Mouse (Mus musculus) limb, embryonic 12.5 days (tissue): ENCODE measurements around the gene Gm826. TPM values are rescaled to one million over a fixed set of nuclear protein-coding genes. Genes with fewer than 3 reads are reported as not detected.

Source experiments
- ATAC-seq: fragments of 200-750 bp; cut with Nextera tagmentation; 2 replicates; pipeline ENCODE4 v1.8.0; 2017; ENCODE audit warnings: low read depth, moderate TSS enrichment; ENCODE audit not compliant: insufficient number of reproducible peaks, insufficient read depth, low FRiP score, low TSS enrichment
- H3K27ac ChIP-seq: fragments of 300-500 bp; sonication (generic); 2 replicates; pipeline ENCODE4 v1.5.1; 2016; ENCODE audit warnings: mild to moderate bottlenecking, moderate library complexity
- H3K27me3 ChIP-seq: fragments of 300-500 bp; sonication (generic); 2 replicates; pipeline ENCODE4 v1.6.1; 2016; ENCODE audit warnings: mild to moderate bottlenecking, moderate library complexity
- H3K36me3 ChIP-seq: fragments of 300-500 bp; sonication (generic); 2 replicates; pipeline ENCODE4 v1.6.1; 2016; ENCODE audit warnings: mild to moderate bottlenecking, moderate library complexity
- H3K4me1 ChIP-seq: fragments of 300-500 bp; sonication (generic); replicated peaks from 2 replicates; pipeline ENCODE4 v1.6.1; 2016
- H3K4me2 ChIP-seq: fragments of 300-500 bp; sonication (generic); 2 replicates; pipeline ENCODE4 v1.6.1; 2016; ENCODE audit warnings: mild to moderate bottlenecking, moderate library complexity
- H3K4me3 ChIP-seq: fragments of 300-500 bp; sonication (generic); replicated peaks from 2 replicates; pipeline ENCODE4 v1.5.1; 2016; ENCODE audit warnings: mild to moderate bottlenecking
- H3K9ac ChIP-seq: fragments of 300-500 bp; sonication (generic); replicated peaks from 2 replicates; pipeline ENCODE4 v1.6.1; 2016; ENCODE audit warnings: mild to moderate bottlenecking, moderate library complexity
- H3K9me3 ChIP-seq: fragments of 300-500 bp; sonication (generic); 2 replicates; pipeline ENCODE4 v1.6.1; 2016; ENCODE audit warnings: mild to moderate bottlenecking, moderate library complexity
- WGBS: fragments of 180-500 bp; shearing (Covaris S2); methylation state at CpG from one replicate; pipeline ENCODE4 v1.1.7; 2016; 5-methylcytosine and 5-hydroxymethylcytosine counted together
- polyA plus RNA-seq: library from polyadenylated mRNA; unstranded; fragments of >200 nt; fragmentation: Nextera tagmentation; extraction: Ambion mirVana; gene quantifications from 2 replicates; pipeline ENCODE4 v1.2.1, GENCODE M21; 2016

The Gm826 gene
- not detected in 2 replicates for polyA plus RNA-seq

- Histone ChIP-seq H3K4me1 (peaks cover 9% of the 10 kb centered on the region), H3K4me3 (no peak within 1 kb of the TSS), H3K4me2 (no peak within 1 kb of the TSS), H3K27ac (no peak within 1 kb of the TSS), H3K9me3 (no peaks in the 10 kb centered on the region), H3K36me3 (no peaks in the 10 kb centered on the region), H3K27me3 (no peaks in the 10 kb centered on the region), H3K9ac (no peak within 1 kb of the TSS)
- ATAC-seq, result no peak
- whole genome bisulfite sequencing, result 48% methylated on average over 4 of the region's 4 CpGs
Observed at GRCm38 (mm10) chr2:160334111-160334661, at the start of gene Gm826. Gene Gm826 (minus strand): TSS chr2:160334162.

DNA sequence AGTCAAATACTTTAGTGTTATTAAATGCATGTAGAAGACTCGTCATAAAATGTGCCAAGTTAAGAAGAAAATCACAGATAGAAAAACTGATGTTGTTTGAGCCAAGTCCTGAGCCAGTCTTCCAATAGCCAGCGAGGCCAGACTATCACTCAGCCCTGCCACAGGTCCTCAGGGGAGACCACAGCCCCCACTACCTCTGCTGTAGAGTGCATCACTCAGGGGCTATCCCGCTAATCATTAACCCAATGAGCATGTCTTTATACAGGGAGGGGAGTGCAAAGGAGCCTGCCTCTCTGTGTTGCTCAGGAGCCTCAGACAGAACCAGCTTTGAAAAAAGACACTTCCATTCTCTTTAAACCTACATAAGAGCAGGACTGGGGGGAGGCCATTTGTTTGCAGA lies 49.5 kb upstream of the Gm826 start:
- Histone ChIP-seq H3K9me3 (no peaks in the 10 kb centered on the region), H3K4me2 (no peak overlapping the region), H3K27ac (no peak overlapping the region), H3K4me1 (no peaks in the 10 kb centered on the region), H3K9ac (no peak overlapping the region), H3K4me3 (no peak overlapping the region), H3K36me3 (no peaks in the 10 kb centered on the region), H3K27me3 (peaks cover 24% of the 10 kb centered on the region)
- no peak for ATAC-seq
- WGBS, result 42% methylated on average over 3 of the region's 3 CpGs

GRCm38 (mm10) chr2:160378271-160378670 lies 44.3 kb upstream of the Gm826 start:
- ATAC-seq, result no peak
- no peak overlapping the region for H3K9ac ChIP-seq
- H3K4me3 ChIP-seq, result no peak overlapping the region
- 36% methylated on average over 4 of the region's 4 CpGs for WGBS
- no peaks in the 10 kb centered on the region for H3K9me3 ChIP-seq
- H3K4me2 ChIP-seq, result no peak overlapping the region
- peaks cover 69% of the 10 kb centered on the region for H3K27me3 ChIP-seq
- no peaks in the 10 kb centered on the region for H3K36me3 ChIP-seq
- H3K27ac ChIP-seq, result no peak overlapping the region
- H3K4me1 ChIP-seq, result peaks cover 6% of the 10 kb centered on the region; the same call in 1 of the 2 replicates

DNA sequence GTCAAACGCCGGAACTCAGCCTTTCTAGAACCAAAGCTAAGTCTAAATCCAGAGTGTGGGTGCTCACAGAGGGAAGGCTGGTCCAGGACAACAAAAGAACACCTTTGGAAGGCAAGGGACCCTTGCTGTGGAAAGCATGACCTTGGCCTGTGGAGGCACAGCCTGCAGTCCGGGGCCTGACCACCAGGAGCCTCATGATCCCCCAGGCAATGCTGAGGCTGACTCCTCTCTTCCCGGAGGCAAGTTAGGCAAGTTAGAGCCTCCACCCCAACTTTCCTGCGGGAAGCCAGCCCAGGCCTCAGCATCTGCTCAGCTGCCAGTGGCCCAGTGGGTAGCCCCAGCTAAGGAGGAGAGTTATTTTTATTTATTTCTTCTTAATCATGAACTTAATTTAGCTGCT lies 42.3 kb upstream of the Gm826 start:
- Histone ChIP-seq H3K9me3 (no peaks in the 10 kb centered on the region), H3K4me1 (peaks cover 6% of the 10 kb centered on the region; the same call in 1 of the 2 replicates), H3K9ac (no peak overlapping the region), H3K4me3 (no peak overlapping the region), H3K27ac (no peak overlapping the region), H3K4me2 (no peak overlapping the region), H3K27me3 (peaks cover 80% of the 10 kb centered on the region), H3K36me3 (no peaks in the 10 kb centered on the region)
- WGBS, result 33% methylated on average over 5 of the region's 5 CpGs
- ATAC-seq, result no peak

DNA sequence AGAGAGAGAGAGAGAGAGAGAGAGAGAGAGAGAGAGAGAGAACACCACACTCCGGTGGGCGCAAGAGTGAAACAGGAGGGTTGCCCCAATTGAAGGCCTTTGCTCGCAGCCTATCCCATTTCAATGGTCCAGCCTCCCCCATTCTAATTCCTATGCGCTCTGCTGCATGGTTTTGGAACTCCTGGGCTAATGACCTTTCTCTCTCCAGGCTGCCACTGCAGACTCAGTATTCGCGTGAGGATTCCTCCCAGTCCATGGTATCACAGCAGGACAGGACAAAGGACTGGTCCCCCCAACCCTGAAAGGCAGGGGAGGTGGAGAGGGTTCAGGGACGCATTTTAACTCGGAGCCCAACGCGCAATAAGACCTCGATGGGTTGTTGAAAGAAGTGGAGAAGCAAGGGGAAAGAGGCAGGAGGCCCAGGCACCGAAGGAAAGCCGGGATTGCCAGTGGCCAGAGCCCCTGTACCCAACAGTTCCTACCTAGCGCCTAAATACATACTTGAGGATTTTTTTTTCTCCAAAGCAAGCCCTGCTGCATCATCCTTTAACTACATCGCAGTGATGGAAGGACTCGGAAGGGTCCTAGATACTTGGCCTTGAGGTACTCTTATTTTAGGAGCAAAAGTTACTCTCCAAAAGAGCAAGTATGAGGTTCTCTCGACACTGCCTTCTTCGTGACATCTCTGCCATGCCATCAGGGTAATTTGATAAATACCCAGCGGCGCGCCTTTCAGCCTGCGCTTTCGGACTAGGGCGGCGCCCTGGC lies 35.9 kb upstream of the Gm826 start:
- Histone ChIP-seq H3K9me3 (no peaks in the 10 kb centered on the region), H3K36me3 (no peaks in the 10 kb centered on the region), H3K27ac (no peak overlapping the region), H3K9ac (no peak overlapping the region), H3K4me1 (peaks cover 50% of the 10 kb centered on the region), H3K27me3 (peaks cover 87% of the 10 kb centered on the region), H3K4me3 (peak overlapping the region; percentile 36), H3K4me2 (peak overlapping the region; percentile 95)
- WGBS, result 2% methylated on average over 25 of the region's 25 CpGs
- no peak for ATAC-seq

DNA sequence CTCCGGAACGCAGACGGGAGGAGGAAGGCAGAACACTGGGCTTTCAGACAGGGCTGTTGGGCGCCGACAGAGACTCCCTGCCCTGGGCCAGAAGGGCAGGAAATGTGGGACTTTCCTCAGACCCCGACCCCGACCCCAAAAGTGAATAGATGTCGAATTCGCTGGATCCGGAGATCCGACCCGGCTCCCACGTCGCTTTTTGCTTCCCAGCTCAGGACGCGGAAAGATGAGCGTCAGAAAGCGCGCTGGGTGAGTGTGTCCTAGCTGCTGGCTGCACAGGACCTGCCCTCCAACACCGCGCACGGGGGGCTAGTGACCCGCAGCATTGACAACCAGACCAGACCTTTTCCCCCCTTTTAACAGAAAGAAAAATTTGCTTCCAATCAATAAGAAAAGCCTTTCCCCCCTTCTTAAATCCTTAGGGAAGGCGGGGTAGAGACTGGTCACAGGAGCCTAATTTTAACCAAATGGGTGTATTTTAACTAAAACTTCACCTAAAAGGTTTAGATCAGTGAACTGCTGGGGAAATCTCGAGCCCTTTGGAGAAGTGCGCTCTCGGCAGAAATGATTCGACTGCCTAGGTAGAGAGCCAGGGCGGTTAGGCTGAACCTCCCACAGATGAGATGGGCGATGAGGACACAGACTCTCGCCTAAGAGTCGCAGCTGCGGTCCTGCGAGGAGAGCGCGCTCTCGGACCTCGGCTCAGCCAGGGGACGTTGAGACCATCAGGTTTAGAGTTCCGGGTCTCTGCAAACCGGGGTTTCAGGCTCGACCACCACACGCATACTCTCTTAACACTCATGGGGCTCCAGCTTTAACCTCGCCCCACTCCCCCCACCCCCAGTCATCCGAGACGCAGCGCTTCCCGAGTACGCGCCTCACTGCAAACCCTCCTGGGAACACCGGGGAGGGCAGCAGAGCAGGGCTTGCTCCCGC lies 34.7 kb upstream of the Gm826 start:
- WGBS, result under 1% methylated on average over 52 of the region's 52 CpGs
- Histone ChIP-seq H3K4me3 (peak overlapping the region; percentile 36), H3K27me3 (peaks cover 83% of the 10 kb centered on the region), H3K9me3 (no peaks in the 10 kb centered on the region), H3K9ac (0 out of 2 replicates have a peak overlapping the region, but pooled peaks have one; percentile 31), H3K4me2 (peak overlapping the region; percentile 95), H3K4me1 (peaks cover 48% of the 10 kb centered on the region), H3K36me3 (no peaks in the 10 kb centered on the region), H3K27ac (no peak overlapping the region)
- no peak for ATAC-seq

GRCm38 (mm10) chr2:160367448-160368208 lies 33.7 kb upstream of the Gm826 start:
- peaks cover 48% of the 10 kb centered on the region for H3K4me1 ChIP-seq
- H3K4me3 ChIP-seq, result peak overlapping the region; percentile 60
- peaks cover 82% of the 10 kb centered on the region for H3K27me3 ChIP-seq
- peak overlapping the region; percentile 95 for H3K4me2 ChIP-seq
- no peaks in the 10 kb centered on the region for H3K9me3 ChIP-seq
- H3K27ac ChIP-seq, result peak overlapping the region; percentile 68
- no peaks in the 10 kb centered on the region for H3K36me3 ChIP-seq
- WGBS, result under 1% methylated on average over 45 of the region's 45 CpGs
- peak; percentile 48; the same call in 1 of the 2 replicates for ATAC-seq
- peak overlapping the region; percentile 67 for H3K9ac ChIP-seq

DNA sequence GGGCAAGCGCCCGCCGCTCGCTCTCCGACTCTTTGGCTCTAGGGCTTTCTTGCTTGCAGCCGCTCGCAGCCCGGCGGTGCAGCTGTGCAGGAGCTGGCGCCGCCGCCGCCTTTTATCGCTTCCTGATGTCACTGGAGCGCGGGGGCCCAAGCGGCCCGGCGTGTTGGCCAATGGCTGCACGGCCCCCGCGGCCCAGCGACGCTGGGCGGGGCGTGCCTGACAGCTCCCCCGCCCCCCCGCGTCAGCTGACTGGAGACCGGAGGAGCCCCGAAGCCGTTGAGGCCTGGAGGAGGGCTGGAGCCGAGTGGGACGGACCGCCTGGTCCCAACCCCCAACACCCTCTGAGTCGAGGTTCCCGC lies 33.0 kb upstream of the Gm826 start, which contains the start of gene Mafb:
Gene Mafb, minus strand, starts transcription at position 86 of the 359 bp plus-strand sequence.
- Histone ChIP-seq H3K27ac (peak within 1 kb of the TSS; percentile 68), H3K27me3 (peaks cover 82% of the 10 kb centered on the region), H3K4me1 (peaks cover 48% of the 10 kb centered on the region), H3K9ac (peak within 1 kb of the TSS; percentile 67), H3K9me3 (no peaks in the 10 kb centered on the region), H3K36me3 (no peaks in the 10 kb centered on the region), H3K4me2 (peak within 1 kb of the TSS; percentile 95), H3K4me3 (peak within 1 kb of the TSS; percentile 60)
- peak; percentile 81 for ATAC-seq
- under 1% methylated on average over 35 of the region's 37 CpGs for WGBS

DNA sequence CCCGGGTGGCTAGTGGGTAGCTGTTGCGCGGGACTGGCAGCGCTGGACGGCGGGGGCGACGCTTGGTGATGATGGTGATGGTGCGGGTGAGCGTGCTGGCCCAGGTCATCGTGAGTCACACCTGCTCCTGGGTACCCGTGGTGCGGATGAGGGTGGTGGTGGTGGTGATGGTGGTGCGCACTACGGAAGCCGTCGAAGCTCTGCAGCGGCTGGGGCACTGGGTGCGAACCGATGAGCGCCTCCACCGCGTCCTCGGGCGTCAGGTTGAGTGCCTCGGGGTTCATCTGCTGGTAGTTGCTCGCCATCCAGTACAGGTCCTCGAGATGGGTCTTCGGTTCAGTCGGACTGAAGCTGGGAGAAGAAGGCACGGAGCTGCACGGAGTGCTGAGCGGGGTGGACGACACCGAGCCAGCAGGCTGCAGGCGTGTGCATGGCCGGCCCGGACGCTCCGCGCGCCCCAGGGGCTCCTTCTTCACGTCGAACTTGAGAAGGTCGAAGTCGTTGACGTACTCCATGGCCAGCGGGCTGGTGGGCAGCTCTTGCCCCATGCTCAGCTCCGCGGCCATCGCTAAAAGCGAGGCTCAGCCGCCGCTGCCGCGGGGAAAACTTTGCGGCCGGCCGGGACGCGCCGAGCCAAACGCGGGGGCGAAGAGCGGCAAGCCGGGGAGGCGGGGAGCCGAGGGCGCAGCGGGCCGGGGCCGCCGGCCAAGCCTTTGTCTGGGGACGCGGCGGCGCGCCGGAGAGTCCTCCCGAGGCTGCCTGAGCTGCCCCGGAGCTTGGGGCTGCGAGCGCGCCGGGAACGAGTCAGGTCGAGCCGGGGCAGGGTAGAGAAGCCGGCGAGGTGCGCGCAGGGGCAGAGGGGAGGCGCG lies 32.4 kb upstream of the Gm826 start:
- no peaks in the 10 kb centered on the region for H3K9me3 ChIP-seq
- H3K36me3 ChIP-seq, result no peaks in the 10 kb centered on the region
- H3K9ac ChIP-seq, result peak overlapping the region; percentile 67
- H3K4me2 ChIP-seq, result peak overlapping the region; percentile 95
- H3K27ac ChIP-seq, result peak overlapping the region; percentile 68; the same call in 1 of the 2 replicates
- under 1% methylated on average over 91 of the region's 95 CpGs for WGBS
- peak overlapping the region; percentile 60 for H3K4me3 ChIP-seq
- peaks cover 82% of the 10 kb centered on the region for H3K27me3 ChIP-seq
- ATAC-seq, result no peak
- H3K4me1 ChIP-seq, result peaks cover 48% of the 10 kb centered on the region
